Mouse (Mus musculus) testis, postnatal 14 days (tissue): ENCODE results near the gene Cybrd1.

ENCODE experiments used
- DNase-seq: peaks from one replicate; pipeline ENCODE4 v3.0.0; 2021; ENCODE audit warnings: low spot score

Cybrd1 gene

DNA sequence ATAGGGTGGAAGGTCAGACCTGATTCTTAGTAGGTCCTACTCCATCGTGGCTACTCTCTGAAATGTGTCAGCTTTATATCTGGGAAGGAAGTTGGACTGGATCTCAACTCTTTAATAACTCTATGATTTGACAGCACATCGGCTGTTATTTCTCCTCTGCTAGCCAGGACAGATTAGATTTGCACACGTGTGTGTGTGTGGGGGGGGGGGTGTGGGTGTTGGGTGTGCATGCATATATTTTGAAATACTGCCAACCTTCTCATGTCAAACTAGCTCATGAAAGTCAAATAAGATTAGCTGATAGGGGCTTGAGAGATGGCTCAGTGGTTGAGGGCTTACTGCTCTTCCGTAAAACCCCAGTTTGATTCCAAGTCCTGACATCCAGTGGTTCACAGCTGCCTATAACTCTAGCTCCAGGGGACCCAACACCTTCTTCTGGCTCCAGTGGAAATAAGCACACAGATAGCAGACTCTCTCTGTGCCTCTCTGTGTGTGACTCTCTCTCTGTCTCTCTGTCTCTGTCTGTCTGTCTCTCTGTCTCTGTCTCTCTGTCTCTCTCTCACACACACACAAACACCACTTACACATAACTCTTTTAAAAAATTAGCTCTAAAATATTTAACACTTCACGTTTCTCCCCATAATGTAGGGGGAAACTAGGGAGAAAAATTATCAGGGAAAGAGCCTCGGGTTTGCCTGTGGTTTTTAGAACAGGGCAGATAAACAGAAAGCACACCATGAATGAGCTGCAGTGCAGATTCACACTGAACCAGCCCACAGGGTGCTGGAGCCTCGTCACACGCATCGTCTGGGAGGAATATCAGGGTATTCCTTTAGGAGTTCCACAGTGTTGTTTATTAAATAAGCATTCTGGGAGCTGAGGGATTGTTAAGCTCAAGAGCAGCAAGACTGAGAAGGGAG, 58.9 kb downstream of the Cybrd1 start:
- DNase-seq: no peak

- DNase-seq: no peak
Observed at GRCm38 (mm10) chr2:71177250-71177615, 59.5 kb downstream of the Cybrd1 start.

DNA sequence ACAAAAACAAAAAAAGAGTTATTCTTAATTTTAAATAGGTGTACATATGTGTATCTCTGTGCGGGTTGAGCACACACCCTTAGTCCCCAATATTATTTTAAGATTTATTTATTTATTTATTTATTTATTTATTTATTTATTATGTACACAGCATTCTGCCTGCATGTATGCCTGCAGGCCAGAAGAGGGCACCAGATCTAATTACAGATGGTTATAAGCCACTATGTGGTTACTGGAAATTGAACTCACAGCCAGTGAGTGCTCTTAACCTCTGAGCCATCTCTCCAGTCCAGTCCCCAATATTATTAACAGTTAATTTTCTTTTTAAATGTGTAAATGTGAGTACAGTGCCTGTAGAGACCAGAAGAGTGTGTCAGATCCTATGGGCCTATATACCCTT, 60.0 kb downstream of the Cybrd1 start:
- DNase-seq: no peak

DNA sequence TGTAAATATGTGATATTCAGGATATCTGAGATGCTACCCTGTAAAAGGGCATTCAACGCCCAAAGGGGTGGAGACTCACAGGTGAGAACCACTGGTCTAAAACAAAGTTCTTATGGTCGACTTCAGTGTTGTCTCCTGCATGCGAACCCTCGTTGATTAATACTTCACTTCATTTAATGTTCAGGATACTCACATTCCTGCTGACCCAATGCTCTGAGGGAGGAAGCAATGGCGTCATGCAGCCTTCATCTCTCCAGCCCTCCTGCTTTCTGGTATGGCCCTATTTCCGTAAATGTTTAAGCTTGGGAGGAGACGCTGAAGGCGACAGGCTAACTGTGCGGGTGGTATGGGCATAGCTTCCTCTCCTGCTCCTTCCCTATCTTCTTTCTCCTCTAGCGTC, 62.0 kb downstream of the Cybrd1 start:
- no peak for DNase-seq

- DNase-seq: no peak
Observed at GRCm38 (mm10) chr2:71180566-71181217, 63.0 kb downstream of the Cybrd1 start.

DNA sequence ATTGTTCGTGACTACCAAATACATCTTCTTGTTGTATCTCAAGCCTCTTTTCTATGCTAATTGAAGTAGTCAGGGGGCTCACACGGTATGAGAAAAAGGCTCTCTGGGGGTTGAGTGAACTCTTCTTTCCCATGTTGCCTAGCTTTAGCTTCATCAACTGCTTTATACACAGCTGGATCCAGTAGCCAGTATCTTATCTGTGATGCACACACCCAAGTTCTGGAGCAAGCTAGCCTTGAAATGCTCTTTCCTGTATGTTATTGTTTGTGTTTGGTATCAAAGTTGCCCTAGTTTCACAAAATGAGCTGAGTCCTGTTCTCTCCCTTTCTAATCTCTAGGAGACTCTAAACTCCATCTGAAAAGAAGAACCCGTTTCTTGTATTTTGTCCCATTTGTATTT, 70.2 kb downstream of the Cybrd1 start:
- no peak for DNase-seq

- no peak for DNase-seq
Observed at GRCm38 (mm10) chr2:71188861-71189260, 71.1 kb downstream of the Cybrd1 start.

DNA sequence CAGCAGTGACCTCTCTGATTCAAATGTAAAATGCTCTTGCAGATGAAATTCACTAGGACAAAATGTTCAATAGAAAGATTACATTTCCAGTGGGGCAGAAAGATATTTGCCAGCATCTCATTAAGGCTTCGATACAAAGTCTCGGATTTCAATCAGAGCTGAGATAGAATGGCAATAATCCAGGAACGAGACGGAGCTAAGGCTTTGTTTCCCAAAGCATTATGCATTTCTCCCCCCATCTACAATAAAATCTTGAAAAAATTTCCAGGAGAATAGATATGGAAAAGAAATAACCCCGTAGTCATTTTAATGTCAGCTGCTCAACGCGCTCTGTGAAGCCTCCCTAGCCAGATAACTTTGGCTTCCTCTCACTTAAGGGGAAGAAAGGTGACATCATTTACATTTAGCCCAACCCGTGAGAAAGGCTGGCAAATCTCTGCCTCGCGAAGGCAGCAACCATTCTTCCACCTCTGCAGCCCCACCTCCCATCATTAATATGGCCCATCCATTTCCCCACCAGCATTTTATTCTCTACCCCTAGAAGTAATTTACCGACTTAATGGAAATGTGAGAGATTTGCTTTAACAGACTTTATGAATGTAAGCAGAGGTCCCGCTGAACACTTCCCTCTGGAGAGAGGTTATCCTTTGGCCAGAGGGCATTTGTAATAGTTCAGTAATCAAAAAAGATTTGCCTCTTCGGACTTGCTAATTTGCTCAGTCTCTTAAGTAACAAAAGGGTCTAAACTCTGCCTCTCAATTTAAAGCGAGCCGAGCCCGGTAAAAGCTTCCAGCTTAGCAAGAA, 73.9 kb downstream of the Cybrd1 start:
- no peak for DNase-seq

DNA sequence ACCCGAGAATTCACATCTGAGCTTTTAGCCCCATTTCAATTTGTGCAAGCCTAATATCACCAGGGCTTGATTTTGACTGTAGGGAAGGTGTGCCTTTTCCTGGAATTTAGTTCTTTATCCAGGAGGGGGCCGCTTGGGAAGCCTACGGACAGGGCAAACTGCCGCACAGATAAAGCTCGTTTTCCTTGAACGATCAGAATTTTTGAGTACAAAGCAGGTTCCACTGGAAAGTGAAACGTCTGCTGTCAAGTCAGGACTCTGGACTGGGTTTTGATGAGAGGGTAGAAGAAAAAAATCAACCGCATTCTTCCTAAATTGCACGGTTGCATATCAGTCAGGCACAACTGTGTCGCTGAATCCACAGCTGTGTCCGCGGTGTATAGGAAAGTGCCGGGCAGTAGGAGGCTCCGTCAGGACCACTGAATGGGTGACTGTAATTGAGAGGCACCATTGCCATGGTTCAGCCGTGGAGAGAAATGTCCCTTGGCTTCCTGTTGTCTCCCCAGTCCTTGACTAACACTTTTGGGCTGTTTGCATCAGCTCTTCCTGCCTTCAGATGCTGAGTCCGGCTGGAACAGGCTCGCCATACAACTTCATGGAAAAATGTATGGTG, 74.6 kb downstream of the Cybrd1 start:
- DNase-seq: no peak
